Mouse (Mus musculus): ENCODE data around the gene Plau. TPM values are rescaled to one million over a fixed set of nuclear protein-coding genes. Genes with fewer than 3 reads are reported as not detected.

The Plau gene
- polyA plus RNA-seq, 1 experiment, result 1.8 TPM

DNA sequence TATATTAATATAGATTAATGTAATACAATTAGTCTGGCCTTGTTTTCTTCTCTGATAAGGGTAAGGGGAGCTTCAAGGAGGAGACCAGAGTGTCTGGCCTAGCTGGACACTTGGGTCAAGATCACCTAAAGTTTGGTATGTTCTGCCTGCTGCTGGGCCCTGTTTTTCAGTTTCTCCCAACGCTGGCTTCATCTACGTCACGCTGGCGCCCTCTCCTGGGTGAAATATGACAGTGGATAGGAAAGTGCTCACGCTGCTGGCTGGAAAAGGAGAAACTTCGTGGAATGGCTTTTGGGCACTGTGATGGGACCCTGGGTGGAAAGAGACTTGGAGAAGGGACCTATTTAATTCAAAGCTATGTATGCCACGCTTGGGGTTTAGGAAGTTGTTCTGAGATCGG, 36.8 kb downstream of the Plau start:
- peak; percentile 86 for DNase-seq (ENCODE audit: low read depth)
- TF ChIP-seq CTCF (IDR thresholded peaks at IDR 0.05; ENCODE audit: borderline replicate concordance, extremely low read depth, insufficient read depth, insufficient read length) (peak; percentile 96), POLR2A (IDR thresholded peaks at IDR 0.05; ENCODE audit: borderline replicate concordance, extremely low read depth, insufficient read depth, insufficient read length, poor library complexity, severe bottlenecking) (no peak)

DNA sequence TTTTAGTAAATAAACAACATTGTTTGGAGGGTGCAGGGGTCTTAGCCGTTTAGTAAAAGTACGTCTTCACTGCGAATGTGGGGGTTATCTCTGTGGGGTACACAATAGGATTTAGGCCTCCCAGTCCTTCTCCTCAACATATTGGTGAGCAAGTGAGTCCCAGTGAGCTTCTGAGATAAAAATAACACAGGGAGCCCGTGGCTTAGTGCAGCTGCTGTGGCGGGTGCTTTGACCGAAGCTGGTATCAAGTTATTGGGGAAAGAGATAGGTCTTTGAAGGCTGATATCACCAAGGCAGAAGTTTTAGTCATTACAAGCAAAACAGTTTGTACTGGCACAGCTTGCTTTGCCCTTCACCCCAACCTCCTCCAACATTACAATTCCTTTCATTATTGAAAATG, 37.5 kb downstream of the Plau start:
- DNase-seq (ENCODE audit: low read depth), result no peak
- TF ChIP-seq CTCF (IDR thresholded peaks at IDR 0.05; ENCODE audit: borderline replicate concordance, extremely low read depth, insufficient read depth, insufficient read length), result no peak
- no peak for TF ChIP-seq POLR2A (IDR thresholded peaks at IDR 0.05; ENCODE audit: borderline replicate concordance, extremely low read depth, insufficient read depth, insufficient read length, poor library complexity, severe bottlenecking)

DNA sequence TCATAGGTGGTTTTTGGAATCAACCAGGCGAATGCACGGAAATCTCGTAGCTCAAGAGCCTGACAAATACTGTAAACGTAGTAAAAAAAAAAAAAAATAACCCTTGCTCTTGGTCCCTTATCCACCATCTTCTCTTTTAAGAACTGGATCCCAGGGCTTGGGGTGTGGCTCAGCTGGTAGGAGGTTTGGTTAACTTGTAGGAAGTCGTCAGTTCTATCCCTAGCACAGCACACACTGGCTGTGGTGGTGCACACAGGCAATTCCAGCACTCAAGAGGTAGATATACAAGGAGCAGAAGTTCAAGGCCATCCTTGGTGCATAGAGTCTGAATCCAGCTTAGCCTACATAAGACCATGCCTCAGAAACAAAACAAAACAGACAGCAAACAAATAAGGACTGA, 48.2 kb downstream of the Plau start:
- DNase-seq (ENCODE audit: low read depth), result no peak
- no peak for TF ChIP-seq CTCF (IDR thresholded peaks at IDR 0.05; ENCODE audit: borderline replicate concordance, extremely low read depth, insufficient read depth, insufficient read length)
- TF ChIP-seq POLR2A (IDR thresholded peaks at IDR 0.05; ENCODE audit: borderline replicate concordance, extremely low read depth, insufficient read depth, insufficient read length, poor library complexity, severe bottlenecking), result no peak

DNA sequence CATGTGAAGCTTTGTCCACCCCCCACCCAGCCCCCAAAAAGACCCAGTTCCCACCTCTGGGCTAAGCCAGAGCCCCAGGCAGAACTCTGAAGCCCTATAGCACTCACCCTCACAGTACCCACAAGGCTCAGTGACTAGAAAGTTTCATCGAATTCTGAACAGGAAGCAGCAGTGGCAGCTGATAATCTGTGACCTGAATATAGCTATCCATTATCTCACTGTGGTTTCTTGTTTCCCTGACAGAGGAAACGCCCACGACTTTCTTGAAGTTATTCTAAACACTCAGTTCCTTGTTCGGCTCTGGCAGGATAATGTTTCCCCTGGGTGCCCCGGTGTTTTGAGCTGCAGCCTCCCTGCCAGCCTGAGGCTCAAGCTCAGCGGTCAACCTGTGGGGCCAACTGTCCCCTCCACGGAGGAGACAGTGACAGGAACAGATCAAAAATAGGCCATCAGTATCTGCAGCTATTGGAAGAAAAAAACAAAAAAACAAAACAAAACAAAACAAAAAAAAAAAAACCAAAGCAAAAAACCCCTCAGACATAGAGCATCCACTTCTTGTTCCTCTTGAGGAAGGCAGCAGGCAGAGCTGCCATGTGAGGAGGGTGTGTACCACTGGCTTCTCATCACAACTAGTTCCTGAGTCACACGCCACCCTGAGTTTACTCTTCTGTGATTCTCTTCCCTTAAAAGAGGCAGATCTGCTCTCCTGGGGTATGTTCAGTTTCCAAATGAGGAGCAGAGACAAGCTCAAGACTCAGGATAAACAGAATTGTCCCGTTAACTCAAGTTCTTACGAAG, 48.8 kb downstream of the Plau start:
- TF ChIP-seq POLR2A (IDR thresholded peaks at IDR 0.05; ENCODE audit: borderline replicate concordance, extremely low read depth, insufficient read depth, insufficient read length, poor library complexity, severe bottlenecking), result no peak
- TF ChIP-seq CTCF (IDR thresholded peaks at IDR 0.05; ENCODE audit: borderline replicate concordance, extremely low read depth, insufficient read depth, insufficient read length), result no peak

DNA sequence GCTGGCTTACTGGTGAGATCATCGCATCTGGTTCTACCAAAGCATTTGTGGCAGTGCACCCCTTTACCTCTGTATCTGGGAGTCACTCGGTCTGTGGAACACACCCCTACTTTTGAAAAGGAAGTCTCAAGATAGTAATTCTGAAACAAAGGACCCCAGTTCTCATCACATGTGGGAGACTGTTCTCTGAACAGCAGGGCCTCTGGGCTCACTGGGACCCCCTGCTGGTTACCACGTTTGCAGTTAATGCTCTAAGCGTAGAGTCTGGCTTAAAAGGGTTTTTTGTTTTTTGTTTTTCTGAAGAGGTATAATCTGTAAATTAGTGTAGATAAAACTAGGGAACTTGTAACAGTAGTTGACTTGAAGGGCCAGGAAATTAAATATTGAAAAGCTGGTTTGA, 49.8 kb downstream of the Plau start:
- DNase-seq (ENCODE audit: low read depth), result peak; percentile 15
- TF ChIP-seq POLR2A (IDR thresholded peaks at IDR 0.05; ENCODE audit: borderline replicate concordance, extremely low read depth, insufficient read depth, insufficient read length, poor library complexity, severe bottlenecking) (no peak), CTCF (IDR thresholded peaks at IDR 0.05; ENCODE audit: borderline replicate concordance, extremely low read depth, insufficient read depth, insufficient read length) (peak; percentile 33; the same call in 1 of the 2 replicates)

More for the DNA sequence above, 48.8 kb downstream of the Plau start:
- peak; percentile 36 for DNase-seq (ENCODE audit: low read depth)

DNA sequence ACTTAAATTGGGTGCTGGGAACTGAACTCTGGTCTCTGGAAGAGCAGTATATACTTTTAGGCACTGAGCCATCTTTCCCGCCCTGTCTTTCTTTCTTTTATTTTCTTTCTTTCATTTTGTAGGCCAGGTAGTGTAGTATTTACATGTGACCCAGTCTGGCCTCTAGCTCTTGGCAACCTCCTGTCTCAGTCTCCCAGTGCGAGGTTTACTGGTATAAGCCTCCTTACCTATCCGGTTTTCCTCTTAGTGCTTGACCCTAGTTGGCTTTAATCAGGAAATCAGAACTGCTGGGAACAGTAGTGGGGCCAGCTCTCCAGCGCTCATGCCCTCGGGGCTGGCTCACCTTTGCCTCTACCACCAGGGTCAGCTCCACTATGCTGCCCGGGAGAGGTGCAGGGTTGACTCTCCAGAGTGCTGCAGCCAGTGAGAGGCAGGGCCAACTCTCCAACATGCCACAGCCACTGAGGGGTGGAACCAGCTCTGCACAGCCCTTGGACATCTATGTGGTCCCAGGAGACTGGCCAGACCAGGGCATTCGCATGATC, 51.2 kb downstream of the Plau start:
- no peak for TF ChIP-seq POLR2A (IDR thresholded peaks at IDR 0.05; ENCODE audit: borderline replicate concordance, extremely low read depth, insufficient read depth, insufficient read length, poor library complexity, severe bottlenecking)
- no peak for TF ChIP-seq CTCF (IDR thresholded peaks at IDR 0.05; ENCODE audit: borderline replicate concordance, extremely low read depth, insufficient read depth, insufficient read length)
- no peak for DNase-seq (ENCODE audit: low read depth)

DNA sequence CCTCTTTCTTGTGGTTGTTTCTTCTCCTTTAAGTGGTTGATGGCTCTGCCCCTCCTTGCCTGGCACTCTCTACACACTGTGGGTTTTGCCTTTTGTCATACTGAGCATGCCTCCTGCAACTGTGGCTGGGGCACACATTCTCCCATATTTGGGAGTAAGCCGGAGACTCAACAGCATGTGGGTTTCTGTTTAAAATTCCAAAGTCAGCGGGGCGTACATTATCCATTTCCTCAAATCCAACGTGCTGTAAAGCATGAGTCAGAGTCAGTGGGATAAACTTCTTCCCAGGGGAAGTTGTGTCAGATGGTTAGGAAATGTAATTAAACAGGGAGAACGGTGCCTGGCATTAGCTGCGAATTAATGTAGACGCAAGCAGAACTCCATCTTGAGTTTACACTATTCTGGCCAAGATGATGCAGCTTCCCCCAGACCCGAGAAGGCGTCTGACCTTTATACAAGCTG, 55.5 kb downstream of the Plau start:
- peak; percentile 83 for DNase-seq (ENCODE audit: low read depth)
- TF ChIP-seq CTCF (IDR thresholded peaks at IDR 0.05; ENCODE audit: borderline replicate concordance, extremely low read depth, insufficient read depth, insufficient read length), result no peak
- no peak for TF ChIP-seq POLR2A (IDR thresholded peaks at IDR 0.05; ENCODE audit: borderline replicate concordance, extremely low read depth, insufficient read depth, insufficient read length, poor library complexity, severe bottlenecking)

Other genes with a start within 250 kb of the Plau start
- 25.1 and 30.3 TPM in 2 replicates for gene Usp54, start 195.6 kb upstream of the Plau start, polyA plus RNA-seq (2012; rRNA removed)
- gene Myoz1, start 180.1 kb upstream of the Plau start, polyA plus RNA-seq (2012; rRNA removed), result 0.10 and 0.16 TPM in 2 replicates
- 0.23 and 0.27 TPM in 2 replicates for gene Synpo2l, start 168.3 kb upstream of the Plau start, polyA plus RNA-seq (2012; rRNA removed)
- 159 and 187 TPM in 2 replicates for gene Sec24c, start 162.4 kb upstream of the Plau start, polyA plus RNA-seq (2012; rRNA removed)
- 21.1 and 24.7 TPM in 2 replicates for gene Fut11, start 141.7 kb upstream of the Plau start, polyA plus RNA-seq (2012; rRNA removed)
- 95.3 and 112 TPM in 2 replicates for gene Chchd1, start 133.7 kb upstream of the Plau start, polyA plus RNA-seq (2012; rRNA removed)
- gene Zswim8, start 129.1 kb upstream of the Plau start, polyA plus RNA-seq (2012; rRNA removed), result 245 and 250 TPM in 2 replicates
- 33.3 and 38.6 TPM in 2 replicates for gene Ndst2, start 102.1 kb upstream of the Plau start, polyA plus RNA-seq (2012; rRNA removed)
- gene Camk2g, start 42.6 kb upstream of the Plau start, polyA plus RNA-seq (2012; rRNA removed), result 76.7 and 96.1 TPM in 2 replicates
- gene Vcl, start 92.7 kb downstream of the Plau start, polyA plus RNA-seq (2012; rRNA removed), result 18.0 and 24.4 TPM in 2 replicates
- gene Ap3m1, start 215.8 kb downstream of the Plau start, polyA plus RNA-seq (2012; rRNA removed), result 82.0 and 92.5 TPM in 2 replicates
- 18.6 and 25.3 TPM in 2 replicates for gene Adk, start 215.9 kb downstream of the Plau start, polyA plus RNA-seq (2012; rRNA removed)

All from brain, embryonic 14.5 days (tissue).